Mouse (Mus musculus) bone marrow macrophage, adult 2 months (primary cell): ENCODE measurements around the gene Amt. TPM values are rescaled to one million over a fixed set of nuclear protein-coding genes. Genes with fewer than 3 reads are reported as not detected.

ENCODE experiments used
- H3K27ac ChIP-seq: 2 replicates; pipeline ENCODE4 v1.5.1; 2012; ENCODE audit warnings: low read depth, low read length; ENCODE audit not compliant: insufficient read depth
- H3K4me1 ChIP-seq: 2 replicates; pipeline ENCODE4 v1.6.1; 2012; ENCODE audit warnings: low read length; ENCODE audit not compliant: control insufficient read depth, insufficient read depth
- H3K4me3 ChIP-seq: 2 replicates; pipeline ENCODE4 v1.5.1; 2012; ENCODE audit warnings: mild to moderate bottlenecking, low read length, moderate library complexity; ENCODE audit not compliant: insufficient read depth
- CTCF ChIP-seq: IDR thresholded peaks from 2 replicates; pipeline ENCODE4 v1.5.1; 2012; ENCODE audit warnings: low read depth, mild to moderate bottlenecking, low read length, moderate library complexity
- POLR2A ChIP-seq: IDR thresholded peaks from 2 replicates; pipeline ENCODE4 v1.6.1; 2012; ENCODE audit warnings: mild to moderate bottlenecking, low read depth, low read length, borderline replicate concordance
- polyA plus RNA-seq: library from polyadenylated mRNA; stranded (reverse); fragments of >200 nt; gene quantifications from 2 replicates; pipeline ENCODE4 v1.2.4, GENCODE M21; 2012; ENCODE audit not compliant: missing spikeins, insufficient read depth, insufficient read length

The Amt gene
- polyA plus RNA-seq, 1 experiment = 4.5 TPM

- H3K4me1 ChIP-seq = peaks cover 31% of the 10 kb centered on the region
- peak overlapping the region; percentile 39 for H3K4me3 ChIP-seq
- peak overlapping the region; percentile 91 for H3K27ac ChIP-seq
- TF ChIP-seq POLR2A (no peak), CTCF (no peak)
Measured at GRCm38 (mm10) chr9:108338551-108338885, 41.9 kb downstream of the Amt start.

GRCm38 (mm10) chr9:108338886-108339781 lies 42.5 kb downstream of the Amt start, which contains the start of gene Gpx1:
Gene Gpx1, plus strand, starts transcription at chr9:108338903.
- peak within 1 kb of the TSS; percentile 91 for H3K4me3 ChIP-seq
- peaks cover 38% of the 10 kb centered on the region for H3K4me1 ChIP-seq
- peak within 1 kb of the TSS; percentile 91 for H3K27ac ChIP-seq
- TF ChIP-seq POLR2A (peak; percentile 91; the same call in 1 of the 2 replicates), CTCF (no peak)

DNA sequence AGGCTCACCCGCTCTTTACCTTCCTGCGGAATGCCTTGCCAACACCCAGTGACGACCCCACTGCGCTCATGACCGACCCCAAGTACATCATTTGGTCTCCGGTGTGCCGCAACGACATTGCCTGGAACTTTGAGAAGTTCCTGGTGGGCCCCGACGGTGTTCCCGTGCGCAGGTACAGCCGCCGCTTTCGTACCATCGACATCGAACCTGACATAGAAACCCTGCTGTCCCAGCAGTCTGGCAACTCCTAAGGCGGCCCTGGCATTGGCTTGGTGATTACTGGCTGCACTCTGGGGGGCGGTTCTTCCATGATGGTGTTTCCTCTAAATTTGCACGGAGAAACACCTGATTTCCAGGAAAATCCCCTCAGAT lies 43.2 kb downstream of the Amt start:
- TF ChIP-seq CTCF = no peak
- no peak for TF ChIP-seq POLR2A
- peaks cover 44% of the 10 kb centered on the region for H3K4me1 ChIP-seq
- peak overlapping the region; percentile 91 for H3K4me3 ChIP-seq
- peak overlapping the region; percentile 89 for H3K27ac ChIP-seq

- peak overlapping the region; percentile 89 for H3K27ac ChIP-seq
- H3K4me3 ChIP-seq = peak overlapping the region; percentile 91
- no peak for TF ChIP-seq POLR2A
- no peak for TF ChIP-seq CTCF
- H3K4me1 ChIP-seq = peaks cover 48% of the 10 kb centered on the region
Measured at GRCm38 (mm10) chr9:108340258-108341138, 43.8 kb downstream of the Amt start.

- H3K27ac ChIP-seq = peak overlapping the region; percentile 89
- H3K4me1 ChIP-seq = peaks cover 51% of the 10 kb centered on the region
- H3K4me3 ChIP-seq = peak overlapping the region; percentile 91
- no peak for TF ChIP-seq POLR2A
- TF ChIP-seq CTCF = no peak
Measured at GRCm38 (mm10) chr9:108341139-108341475, 44.5 kb downstream of the Amt start.

DNA sequence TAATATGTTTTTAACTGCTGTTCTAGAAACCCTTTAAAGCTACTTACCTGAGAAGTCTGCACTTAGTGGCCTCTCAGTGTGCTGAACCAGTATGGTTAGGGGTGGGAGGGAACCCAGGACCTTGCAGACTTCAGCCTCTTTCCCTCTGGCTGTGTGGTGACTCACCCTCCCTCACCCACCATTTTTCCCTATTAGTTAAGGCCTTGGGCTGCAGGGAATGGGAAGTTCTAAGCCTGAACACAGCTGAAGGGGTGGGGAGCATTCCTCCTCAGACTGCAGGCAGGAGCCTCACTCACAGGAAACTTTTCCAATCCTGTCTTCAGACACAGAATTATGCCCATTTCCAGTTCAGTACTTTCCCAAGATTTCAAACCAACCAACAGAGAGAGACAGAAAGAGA lies 45.1 kb downstream of the Amt start:
- Histone ChIP-seq H3K4me1 (peaks cover 53% of the 10 kb centered on the region), H3K27ac (peak overlapping the region; percentile 89), H3K4me3 (0 out of 2 replicates have a peak overlapping the region, but pooled peaks have one; percentile 91)
- no peak for TF ChIP-seq CTCF
- TF ChIP-seq POLR2A = no peak

- Histone ChIP-seq H3K27ac (peak overlapping the region; percentile 91), H3K4me1 (peaks cover 53% of the 10 kb centered on the region), H3K4me3 (no peak overlapping the region)
- TF ChIP-seq POLR2A (no peak), CTCF (no peak)
Measured at GRCm38 (mm10) chr9:108342301-108342831, 45.7 kb downstream of the Amt start.

GRCm38 (mm10) chr9:108343331-108343730 lies 46.7 kb downstream of the Amt start:
- Histone ChIP-seq H3K4me1 (peaks cover 45% of the 10 kb centered on the region), H3K27ac (peak overlapping the region; percentile 91), H3K4me3 (peak overlapping the region; percentile 7; the same call in 1 of the 2 replicates)
- TF ChIP-seq CTCF (no peak), POLR2A (no peak)

DNA sequence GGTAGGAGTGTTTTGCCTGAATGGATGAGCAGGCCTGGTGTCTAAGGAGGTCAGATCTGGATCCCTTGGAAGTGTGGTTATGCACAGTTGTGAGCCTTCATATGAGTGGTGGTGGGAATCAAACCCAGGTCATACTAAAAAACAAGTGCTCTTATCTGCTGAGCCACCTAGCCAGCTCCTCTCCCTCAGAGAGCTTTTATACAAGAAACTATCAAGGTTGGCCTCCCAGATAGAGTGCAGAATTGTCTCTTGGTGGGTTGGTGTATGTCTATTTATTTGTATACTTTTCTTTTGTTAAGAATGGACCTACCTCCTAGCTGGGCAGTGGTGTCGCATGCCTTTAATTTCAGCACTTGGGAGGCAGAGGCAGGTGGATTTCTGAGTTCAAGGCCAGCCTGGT lies 47.2 kb downstream of the Amt start:
- H3K27ac ChIP-seq = peak overlapping the region; percentile 91
- TF ChIP-seq CTCF (no peak), POLR2A (no peak)
- H3K4me1 ChIP-seq = peaks cover 42% of the 10 kb centered on the region
- no peak overlapping the region for H3K4me3 ChIP-seq

GRCm38 (mm10) chr9:108344471-108344870 lies 47.8 kb downstream of the Amt start:
- TF ChIP-seq CTCF (no peak), POLR2A (no peak)
- Histone ChIP-seq H3K4me3 (no peak overlapping the region), H3K4me1 (peaks cover 48% of the 10 kb centered on the region), H3K27ac (no peak overlapping the region)
